Mouse (Mus musculus) heart, postnatal 0 days (tissue): ENCODE measurements around the gene Gba2. TPM values are rescaled to one million over a fixed set of nuclear protein-coding genes. Genes with fewer than 3 reads are reported as not detected.
"Not testable (repeated sequence)": the region's sequence is repeated elsewhere in the genome, so short reads cannot be mapped to it uniquely, and the experiment has no call there.

Experiments used
- ATAC-seq: fragments of 200-750 bp; cut with Nextera tagmentation; 2 replicates; pipeline ENCODE4 v1.8.0; 2017; ENCODE audit warnings: low read depth, moderate number of reproducible peaks, moderate library complexity; ENCODE audit not compliant: insufficient read depth
- DNase-seq: peaks from one replicate; pipeline ENCODE4 v3.0.0-alpha.2; 2016; ENCODE audit warnings: low spot score
- H3K27ac ChIP-seq: fragments of 300-500 bp; sonication (generic); 2 replicates; pipeline ENCODE4 v1.5.1; 2014; ENCODE audit warnings: low read depth, mild to moderate bottlenecking
- H3K27me3 ChIP-seq: fragments of 300-500 bp; sonication (generic); 2 replicates; pipeline ENCODE4 v1.6.1; 2014; ENCODE audit warnings: low read length, mixed read lengths; ENCODE audit not compliant: control insufficient read depth, insufficient read depth
- H3K36me3 ChIP-seq: fragments of 300-500 bp; sonication (generic); replicated peaks from 2 replicates; pipeline ENCODE4 v1.6.1; 2014; ENCODE audit warnings: low read length, mixed read lengths; ENCODE audit not compliant: control insufficient read depth, insufficient read depth
- H3K4me1 ChIP-seq: fragments of 300-500 bp; sonication (generic); 2 replicates; pipeline ENCODE4 v1.6.1; 2014; ENCODE audit warnings: antibody characterized with exemption; ENCODE audit not compliant: control insufficient read depth, insufficient read depth
- H3K4me2 ChIP-seq: fragments of 300-500 bp; sonication (generic); 2 replicates; pipeline ENCODE4 v1.6.1; 2014; ENCODE audit warnings: low read depth, mild to moderate bottlenecking, low read length, moderate library complexity
- H3K4me3 ChIP-seq: fragments of 300-500 bp; sonication (generic); 2 replicates; pipeline ENCODE4 v1.5.1; 2014; ENCODE audit warnings: low read depth, low read length
- H3K9ac ChIP-seq: fragments of 300-500 bp; sonication (generic); replicated peaks from 2 replicates; pipeline ENCODE4 v1.6.1; 2014; ENCODE audit warnings: low read depth, low read length, mixed read lengths
- H3K9me3 ChIP-seq: fragments of 300-500 bp; sonication (generic); replicated peaks from 2 replicates; pipeline ENCODE4 v1.6.1; 2016; ENCODE audit warnings: low read length; ENCODE audit not compliant: control insufficient read depth
- CTCF ChIP-seq: IDR thresholded peaks from 2 replicates; pipeline ENCODE4 v1.5.1; 2016; ENCODE audit warnings: antibody characterized with exemption, control low read depth, low read depth
- EP300 ChIP-seq: IDR thresholded peaks from 2 replicates; pipeline ENCODE4 v1.6.1; 2016; ENCODE audit warnings: antibody characterized with exemption, low read depth
- WGBS: fragments of 180-500 bp; shearing (Covaris S2); extraction: QIAGEN DNeasy Blood & Tissue Kit; methylation state at CpG from one replicate; pipeline ENCODE4 v1.1.7; 2014; 5-methylcytosine and 5-hydroxymethylcytosine counted together
- polyA plus RNA-seq: library from polyadenylated mRNA; unstranded; fragments of >200 nt; fragmentation: Nextera tagmentation; extraction: Ambion mirVana; gene quantifications from 2 replicates; pipeline ENCODE4 v1.2.1, GENCODE M21; 2015
- total RNA-seq: library from RNA; depleted of rRNA; stranded (reverse); fragments of >200 nt; gene quantifications from 2 replicates; pipeline ENCODE4 v1.2.3, GENCODE M21; 2014; ENCODE audit warnings: low replicate concordance

The Gba2 gene
- total and polyA plus RNA-seq, 2 experiments from 2014 or later = 11.0 to 14.0 TPM

GRCm38 (mm10) chr4:43558028-43558630 is 20.5 kb downstream of the Gba2 start:
- DNase-seq = peak; percentile 32
- H3K4me2 ChIP-seq = peak overlapping the region; percentile 81
- TF ChIP-seq CTCF (no peak), EP300 (peak; percentile 50; the same call in 1 of the 2 replicates)
- WGBS = 2% methylated on average over 5 of the region's 5 CpGs
- H3K36me3 ChIP-seq = peaks cover 41% of the 10 kb centered on the region
- peak overlapping the region; percentile 99 for H3K27ac ChIP-seq
- no peaks in the 10 kb centered on the region for H3K27me3 ChIP-seq
- H3K9ac ChIP-seq = peak overlapping the region; percentile 7; the same call in 1 of the 2 replicates
- H3K4me3 ChIP-seq = peak overlapping the region; percentile 26
- H3K9me3 ChIP-seq = no peaks in the 10 kb centered on the region
- H3K4me1 ChIP-seq = peaks cover 44% of the 10 kb centered on the region
- ATAC-seq = no peak; the same call in 1 of the 2 replicates

- Histone ChIP-seq H3K4me3 (no peak overlapping the region), H3K36me3 (peaks cover 63% of the 10 kb centered on the region), H3K27ac (no peak overlapping the region), H3K9ac (no peak overlapping the region), H3K9me3 (no peaks in the 10 kb centered on the region), H3K27me3 (no peaks in the 10 kb centered on the region), H3K4me2 (no peak overlapping the region), H3K4me1 (peaks cover 41% of the 10 kb centered on the region)
- TF ChIP-seq CTCF = no peak
- TF ChIP-seq EP300 = no peak
- no peak for DNase-seq
- WGBS = 90% methylated on average over 7 of the region's 7 CpGs
- ATAC-seq = no peak
Observed at GRCm38 (mm10) chr4:43555926-43556325, 22.7 kb downstream of the Gba2 start.

- no peak for ATAC-seq
- no peaks in the 10 kb centered on the region for H3K27me3 ChIP-seq
- no peak overlapping the region for H3K4me2 ChIP-seq
- H3K9ac ChIP-seq = no peak overlapping the region
- no peak overlapping the region for H3K4me3 ChIP-seq
- no peak for TF ChIP-seq CTCF
- TF ChIP-seq EP300 = no peak
- no peaks in the 10 kb centered on the region for H3K9me3 ChIP-seq
- H3K27ac ChIP-seq = no peak overlapping the region
- DNase-seq = no peak
- H3K4me1 ChIP-seq = peaks cover 22% of the 10 kb centered on the region
- H3K36me3 ChIP-seq = peaks cover 83% of the 10 kb centered on the region
Observed at GRCm38 (mm10) chr4:43553891-43554290, 24.8 kb downstream of the Gba2 start.

- Histone ChIP-seq H3K4me3 (no peak overlapping the region), H3K9ac (no peak overlapping the region), H3K27me3 (no peaks in the 10 kb centered on the region), H3K36me3 (peaks cover 98% of the 10 kb centered on the region), H3K4me2 (no peak overlapping the region), H3K27ac (no peak overlapping the region), H3K4me1 (peaks cover 8% of the 10 kb centered on the region), H3K9me3 (no peaks in the 10 kb centered on the region)
- no peak for ATAC-seq
- 96% methylated on average over 5 of the region's 5 CpGs for WGBS
- no peak for DNase-seq
- TF ChIP-seq EP300 = no peak
- no peak for TF ChIP-seq CTCF
Observed at GRCm38 (mm10) chr4:43552437-43552836, 26.2 kb downstream of the Gba2 start.

- not testable (repeated sequence) for H3K4me1 ChIP-seq, H3K9ac ChIP-seq, H3K9me3 ChIP-seq, ATAC-seq, DNase-seq, H3K4me2 ChIP-seq, H3K27me3 ChIP-seq, H3K27ac ChIP-seq, H3K4me3 ChIP-seq
- WGBS = 75% methylated on average over 6 of the region's 6 CpGs
- H3K36me3 ChIP-seq = peaks cover 100% of the 10 kb centered on the region
Observed at GRCm38 (mm10) chr4:43551854-43552253, 26.8 kb downstream of the Gba2 start.

GRCm38 (mm10) chr4:43549055-43549454 is 29.6 kb downstream of the Gba2 start:
- no peak for TF ChIP-seq CTCF
- no peak for TF ChIP-seq EP300
- Histone ChIP-seq H3K36me3 (peaks cover 100% of the 10 kb centered on the region), H3K4me3 (no peak overlapping the region), H3K4me2 (no peak overlapping the region), H3K4me1 (no peaks in the 10 kb centered on the region), H3K27ac (no peak overlapping the region), H3K9ac (no peak overlapping the region), H3K9me3 (no peaks in the 10 kb centered on the region), H3K27me3 (no peaks in the 10 kb centered on the region)
- DNase-seq = no peak
- ATAC-seq = no peak
- WGBS = 86% methylated on average over 12 of the region's 12 CpGs
